Mouse (Mus musculus) kidney, embryonic 14.5 days (tissue): ENCODE data around the gene Pcdh10. TPM values are rescaled to one million over a fixed set of nuclear protein-coding genes. Genes with fewer than 3 reads are reported as not detected.

Experiments used
- ATAC-seq: fragments of 200-750 bp; cut with Nextera tagmentation; 2 replicates; pipeline ENCODE4 v1.8.0; 2017; ENCODE audit warnings: moderate number of reproducible peaks, mild to moderate bottlenecking, moderate TSS enrichment, moderate library complexity; ENCODE audit not compliant: low FRiP score, low TSS enrichment
- H3K27ac ChIP-seq: fragments of 300-500 bp; sonication (generic); 2 replicates; pipeline ENCODE4 v1.5.1; 2014; ENCODE audit warnings: low read depth, mild to moderate bottlenecking, low read length, moderate library complexity, mixed read lengths
- H3K27me3 ChIP-seq: fragments of 300-500 bp; sonication (generic); 2 replicates; pipeline ENCODE4 v1.6.1; 2014; ENCODE audit warnings: mild to moderate bottlenecking, low read length; ENCODE audit not compliant: control insufficient read depth, insufficient read depth
- H3K36me3 ChIP-seq: fragments of 300-500 bp; sonication (generic); 2 replicates; pipeline ENCODE4 v1.6.1; 2014; ENCODE audit warnings: low read length, mixed read lengths; ENCODE audit not compliant: control insufficient read depth, insufficient read depth
- H3K4me1 ChIP-seq: fragments of 300-500 bp; sonication (generic); 2 replicates; pipeline ENCODE4 v1.6.1; 2014; ENCODE audit warnings: low read length, mixed read lengths; ENCODE audit not compliant: control insufficient read depth, insufficient read depth
- H3K4me2 ChIP-seq: fragments of 300-500 bp; sonication (generic); replicated peaks from 2 replicates; pipeline ENCODE4 v1.6.1; 2014; ENCODE audit warnings: low read depth, mild to moderate bottlenecking, low read length
- H3K4me3 ChIP-seq: fragments of 300-500 bp; sonication (generic); 2 replicates; pipeline ENCODE4 v1.5.1; 2014; ENCODE audit warnings: mild to moderate bottlenecking, low read length
- H3K9ac ChIP-seq: fragments of 300-500 bp; sonication (generic); 2 replicates; pipeline ENCODE4 v1.6.1; 2014; ENCODE audit warnings: low read depth, mild to moderate bottlenecking, low read length, moderate library complexity
- H3K9me3 ChIP-seq: fragments of 300-500 bp; sonication (generic); 2 replicates; pipeline ENCODE4 v1.6.1; 2016; ENCODE audit warnings: low read length; ENCODE audit not compliant: control insufficient read depth
- WGBS: fragments of 180-500 bp; shearing (Covaris S2); extraction: QIAGEN DNeasy Blood & Tissue Kit; methylation state at CpG from one replicate; pipeline ENCODE4 v1.1.7; 2014; 5-methylcytosine and 5-hydroxymethylcytosine counted together
- polyA plus RNA-seq: library from polyadenylated mRNA; unstranded; fragments of >200 nt; fragmentation: Nextera tagmentation; extraction: Ambion mirVana; gene quantifications from 2 replicates; pipeline ENCODE4 v1.2.1, GENCODE M21; 2014

The Pcdh10 gene
- polyA plus RNA-seq, 1 experiment from 2014 or later, result 0.35 TPM

- H3K27ac ChIP-seq, result no peak overlapping the region
- 34% methylated on average over 1 of the region's 1 CpGs for WGBS
These were observed 53.5 kb downstream of the Pcdh10 start for GRCm38 (mm10) chr3:45431691-45432090.

GRCm38 (mm10) chr3:45432172-45432765 lies 54.1 kb downstream of the Pcdh10 start:
- H3K36me3 ChIP-seq, result no peaks in the 10 kb centered on the region
- H3K9me3 ChIP-seq, result no peaks in the 10 kb centered on the region
- H3K27me3 ChIP-seq, result no peaks in the 10 kb centered on the region
- no peak overlapping the region for H3K4me3 ChIP-seq
- H3K4me1 ChIP-seq, result no peaks in the 10 kb centered on the region
- WGBS, result 32% methylated on average over 11 of the region's 11 CpGs
- H3K27ac ChIP-seq, result no peak overlapping the region
- no peak overlapping the region for H3K9ac ChIP-seq
- no peak overlapping the region for H3K4me2 ChIP-seq
- no peak for ATAC-seq

More at GRCm38 (mm10) chr3:45431691-45432090, 53.5 kb downstream of the Pcdh10 start:
- Histone ChIP-seq H3K9ac (no peak overlapping the region), H3K4me2 (no peak overlapping the region), H3K36me3 (no peaks in the 10 kb centered on the region), H3K27me3 (no peaks in the 10 kb centered on the region), H3K9me3 (no peaks in the 10 kb centered on the region), H3K4me1 (no peaks in the 10 kb centered on the region), H3K4me3 (no peak overlapping the region)
- no peak for ATAC-seq
